Mouse (Mus musculus) thymus, adult 2 months (tissue): ENCODE measurements around the gene Islr2. TPM values are rescaled to one million over a fixed set of nuclear protein-coding genes. Genes with fewer than 3 reads are reported as not detected.

ENCODE experiments used
- DNase-seq: peaks from one replicate; pipeline ENCODE4 v3.0.0; 2021
- H3K27ac ChIP-seq: fragments of 200-500 bp; 2 replicates; pipeline ENCODE4 v1.5.1; 2012; ENCODE audit warnings: low read length, control low read depth; ENCODE audit not compliant: control insufficient read depth, insufficient read depth
- H3K27me3 ChIP-seq: fragments of 200-500 bp; 2 replicates; pipeline ENCODE4 v1.6.1; 2012; ENCODE audit warnings: mild to moderate bottlenecking, low read length, moderate library complexity, mixed read lengths; ENCODE audit not compliant: control insufficient read depth, insufficient read depth
- H3K36me3 ChIP-seq: fragments of 200-500 bp; 2 replicates; pipeline ENCODE4 v1.6.1; 2012; ENCODE audit warnings: mild to moderate bottlenecking, low read length, moderate library complexity; ENCODE audit not compliant: control insufficient read depth, insufficient read depth
- H3K4me1 ChIP-seq: fragments of 200-500 bp; replicated peaks from 2 replicates; pipeline ENCODE4 v1.6.1; 2012; ENCODE audit warnings: low read length; ENCODE audit not compliant: control insufficient read depth, insufficient read depth
- H3K4me3 ChIP-seq: fragments of 200-500 bp; 2 replicates; pipeline ENCODE4 v1.5.1; 2012; ENCODE audit warnings: mild to moderate bottlenecking, low read length, control low read depth, moderate library complexity; ENCODE audit not compliant: control insufficient read depth, insufficient read depth
- CTCF ChIP-seq: fragments of 200-500 bp; IDR thresholded peaks from 2 replicates; pipeline ENCODE4 v1.5.1; 2012; ENCODE audit warnings: mild to moderate bottlenecking, control low read depth, low read length, moderate library complexity, borderline replicate concordance; ENCODE audit not compliant: control insufficient read depth, poor library complexity, insufficient read depth; ENCODE audit errors: extremely low read depth
- POLR2A ChIP-seq: fragments of 200-500 bp; IDR thresholded peaks from 2 replicates; pipeline ENCODE4 v1.6.1; 2012; ENCODE audit warnings: mild to moderate bottlenecking, low read length, control low read depth, moderate library complexity; ENCODE audit not compliant: control insufficient read depth, poor library complexity, insufficient read depth; ENCODE audit errors: extremely low read depth
- WGBS: fragments of 180-500 bp; shearing (Covaris S2); methylation state at CpG from one replicate; pipeline ENCODE4 v1.1.7; 2018; 5-methylcytosine and 5-hydroxymethylcytosine counted together
- polyA plus RNA-seq: library from polyadenylated mRNA; depleted of rRNA; stranded (reverse); fragments of >200 nt; gene quantifications from 2 replicates; pipeline ENCODE4 v1.2.3, GENCODE M21; 2012

The Islr2 gene
- polyA plus RNA-seq, 1 experiment: 0.50 TPM

DNA sequence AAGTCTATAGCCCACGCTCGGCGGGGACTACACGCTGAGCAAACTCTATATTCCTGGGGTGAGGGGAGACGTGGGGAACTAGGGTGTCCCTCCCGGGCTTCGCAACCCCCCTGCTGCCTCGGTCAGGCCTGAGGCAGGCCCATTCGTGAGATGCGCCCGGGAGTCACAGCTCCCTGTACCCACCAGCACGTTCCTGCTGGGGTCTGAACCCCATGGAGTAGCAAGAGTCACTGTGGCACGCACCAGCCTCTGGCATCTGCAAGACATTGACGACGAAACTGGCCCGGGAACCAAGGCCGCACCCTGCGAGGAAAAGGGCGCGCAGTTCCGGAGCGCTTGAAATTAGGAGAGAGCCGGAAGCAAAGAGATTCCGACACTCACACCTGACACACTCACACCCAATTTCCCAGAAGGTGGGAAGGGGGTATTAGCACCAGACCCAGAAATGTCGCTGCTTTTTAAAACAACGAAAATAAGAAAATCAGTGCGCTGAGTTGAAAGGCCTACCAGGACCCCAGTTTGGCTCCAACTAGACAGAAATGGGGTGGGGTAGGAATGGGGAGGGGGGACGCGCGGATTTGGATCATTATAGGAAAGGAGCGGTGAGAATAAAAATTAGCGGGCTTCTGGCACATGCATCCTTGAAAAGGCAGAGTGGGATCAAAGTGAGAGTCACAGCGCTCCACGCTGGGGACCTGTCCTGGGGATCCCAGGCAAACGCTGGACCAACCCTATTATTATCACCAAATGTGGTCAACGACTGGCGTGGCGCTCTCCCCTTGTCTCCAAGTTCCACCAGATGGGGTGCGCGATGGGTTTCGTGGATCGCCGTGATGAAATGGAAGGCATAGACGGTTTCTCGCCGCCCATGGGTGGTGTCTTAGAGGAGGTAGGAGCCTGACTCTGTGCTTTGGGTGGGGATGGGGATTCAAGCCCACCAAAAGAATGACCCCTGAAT, 7.2 kb downstream of the Islr2 start:
- no peak overlapping the region for H3K4me3 ChIP-seq
- H3K27ac ChIP-seq: no peak overlapping the region
- no peak for DNase-seq
- peaks cover 15% of the 10 kb centered on the region; the same call in 1 of the 2 replicates for H3K4me1 ChIP-seq
- H3K36me3 ChIP-seq: no peaks in the 10 kb centered on the region
- WGBS: 12% methylated on average over 46 of the region's 46 CpGs
- TF ChIP-seq CTCF (no peak), POLR2A (no peak)
- peaks cover 20% of the 10 kb centered on the region; the same call in 1 of the 2 replicates for H3K27me3 ChIP-seq

DNA sequence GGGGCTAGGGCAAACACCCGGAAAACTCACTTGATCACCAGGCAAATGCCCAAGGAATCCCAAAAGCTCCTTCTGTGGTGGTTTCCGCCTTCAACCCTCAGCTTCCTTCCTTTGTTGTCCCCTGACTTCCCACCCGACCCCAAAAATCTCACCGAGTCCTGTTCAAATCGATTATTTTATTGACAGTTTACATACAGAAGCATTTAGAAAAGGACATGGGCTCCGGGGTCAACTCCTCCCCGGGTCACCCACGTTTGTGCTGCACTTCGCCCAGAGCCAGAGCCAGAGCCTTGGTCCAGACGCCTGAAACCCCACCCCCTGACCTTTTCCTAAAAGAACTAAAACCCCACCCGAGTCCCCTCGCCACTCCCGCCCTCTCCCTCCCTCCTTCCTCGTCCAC, 8.0 kb downstream of the Islr2 start:
- no peak for TF ChIP-seq POLR2A
- TF ChIP-seq CTCF: no peak
- Histone ChIP-seq H3K36me3 (no peaks in the 10 kb centered on the region), H3K4me1 (peaks cover 15% of the 10 kb centered on the region; the same call in 1 of the 2 replicates), H3K27me3 (peaks cover 20% of the 10 kb centered on the region; the same call in 1 of the 2 replicates), H3K27ac (no peak overlapping the region), H3K4me3 (no peak overlapping the region)
- WGBS: 7% methylated on average over 14 of the region's 14 CpGs
- no peak for DNase-seq

DNA sequence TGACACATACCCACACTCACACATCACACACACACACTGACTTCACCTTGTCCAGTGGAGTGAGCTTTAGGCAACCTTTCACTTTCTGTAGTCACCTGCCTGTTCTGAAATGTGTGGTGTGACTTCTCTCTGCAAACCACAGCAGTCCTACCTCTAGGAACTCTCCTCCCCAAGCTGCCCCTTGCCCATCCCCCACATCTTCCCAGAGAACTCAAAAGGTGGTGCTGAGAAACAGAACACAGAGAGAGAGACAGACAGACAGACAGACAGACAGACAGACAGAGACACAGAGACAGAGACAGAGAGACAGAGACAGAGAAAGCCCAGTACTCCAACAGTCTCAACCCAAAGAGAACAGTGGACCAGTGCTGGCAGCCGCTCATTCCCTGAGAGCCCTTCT, 8.4 kb downstream of the Islr2 start:
- 41% methylated on average over 1 of the region's 1 CpGs for WGBS
- no peak for DNase-seq
- Histone ChIP-seq H3K4me1 (peaks cover 15% of the 10 kb centered on the region; the same call in 1 of the 2 replicates), H3K27me3 (peaks cover 20% of the 10 kb centered on the region; the same call in 1 of the 2 replicates), H3K4me3 (no peak overlapping the region), H3K36me3 (no peaks in the 10 kb centered on the region), H3K27ac (no peak overlapping the region)
- TF ChIP-seq POLR2A: no peak
- no peak for TF ChIP-seq CTCF

DNA sequence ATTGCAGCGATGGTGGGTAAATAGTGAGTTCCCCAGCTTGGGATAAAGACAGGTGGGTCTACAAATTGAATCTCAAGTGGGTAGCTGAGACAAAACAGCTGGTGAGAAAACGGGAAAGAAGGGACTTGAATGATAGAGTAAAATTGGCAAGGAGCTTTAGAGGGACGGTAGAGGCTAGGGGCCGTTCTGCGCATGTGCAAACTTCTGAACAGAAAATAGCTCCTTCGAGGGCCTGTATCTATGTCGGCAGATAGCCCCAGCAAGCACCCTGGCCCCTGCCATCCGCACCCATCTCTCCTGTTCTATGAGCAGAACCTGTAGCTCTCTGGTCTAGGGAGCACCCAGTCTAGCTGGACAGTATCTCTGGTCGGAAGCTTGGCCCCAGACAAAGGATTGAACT, 9.9 kb downstream of the Islr2 start:
- WGBS: 85% methylated on average over 9 of the region's 9 CpGs

DNA sequence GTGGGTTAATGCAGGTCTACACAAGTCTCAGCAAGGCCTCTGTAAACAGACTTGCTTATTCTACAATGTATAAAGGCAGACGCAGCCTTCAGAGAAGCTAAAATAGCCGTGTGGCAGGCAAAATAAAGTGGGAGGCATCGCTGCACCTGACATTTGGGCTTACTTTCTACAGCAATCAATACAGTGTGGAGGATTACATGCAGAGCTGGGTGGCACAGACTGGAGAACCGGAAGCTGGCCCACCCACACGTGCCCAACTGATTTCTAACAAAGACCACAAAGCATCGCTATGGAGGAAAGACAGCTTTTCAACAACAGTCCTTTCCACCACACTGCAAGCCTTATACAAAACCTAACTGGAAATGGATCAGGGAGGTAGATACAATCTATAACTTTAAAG, 19.7 kb downstream of the Islr2 start:
- Histone ChIP-seq H3K27me3 (no peaks in the 10 kb centered on the region), H3K4me3 (no peak overlapping the region), H3K27ac (no peak overlapping the region), H3K4me1 (no peaks in the 10 kb centered on the region), H3K36me3 (no peaks in the 10 kb centered on the region)
- no peak for TF ChIP-seq CTCF
- no peak for TF ChIP-seq POLR2A
- 52% methylated on average over 6 of the region's 6 CpGs for WGBS
- DNase-seq: peak; percentile 5

More for the DNA sequence above, 9.9 kb downstream of the Islr2 start:
- no peak for TF ChIP-seq CTCF
- TF ChIP-seq POLR2A: no peak
- peaks cover 15% of the 10 kb centered on the region; the same call in 1 of the 2 replicates for H3K27me3 ChIP-seq
- no peak for DNase-seq
- H3K4me1 ChIP-seq: peaks cover 15% of the 10 kb centered on the region; the same call in 1 of the 2 replicates
- H3K4me3 ChIP-seq: no peak overlapping the region
- H3K36me3 ChIP-seq: no peaks in the 10 kb centered on the region
- H3K27ac ChIP-seq: no peak overlapping the region

DNA sequence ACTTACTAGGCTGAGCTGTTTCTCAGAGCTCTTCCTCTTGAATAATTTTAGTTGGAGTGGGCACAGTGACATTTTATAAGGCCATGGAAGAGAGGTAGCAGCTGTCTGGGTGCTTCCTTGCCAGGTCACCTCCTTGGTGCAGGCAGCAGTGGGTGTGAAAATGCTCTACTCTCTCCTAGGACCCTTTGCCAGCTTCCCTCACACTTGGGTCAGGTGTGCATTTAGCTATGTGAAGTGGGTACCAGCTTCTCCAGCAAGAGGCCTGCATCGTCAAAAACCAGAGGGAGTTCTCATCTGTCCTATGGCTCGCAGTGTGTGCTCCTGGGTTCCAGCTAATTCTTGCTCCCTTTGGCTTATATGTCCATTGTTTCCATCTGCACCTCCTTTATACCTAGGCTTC, 24.7 kb downstream of the Islr2 start:
- TF ChIP-seq POLR2A (no peak), CTCF (no peak)
- 99% methylated on average over 2 of the region's 2 CpGs for WGBS

DNA sequence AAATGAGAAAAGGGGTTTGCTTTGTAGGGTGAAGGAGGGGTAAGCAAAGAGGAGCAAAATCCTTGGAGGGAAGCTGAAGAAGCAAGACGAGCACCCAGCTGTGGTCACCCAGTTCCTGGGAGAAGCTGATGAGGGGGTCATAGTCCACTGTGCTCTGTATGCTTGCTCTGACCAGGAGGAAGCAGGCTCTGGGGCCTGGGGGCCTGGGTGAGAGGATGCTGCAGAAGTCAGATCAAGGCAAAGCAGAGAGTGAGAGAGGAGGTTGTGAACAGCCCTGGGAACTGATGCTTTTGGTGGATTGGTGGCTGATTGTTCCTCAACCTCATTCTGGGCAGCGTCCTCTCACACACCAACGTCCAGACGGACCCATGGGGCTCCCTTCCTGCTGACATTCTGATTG, 27.0 kb downstream of the Islr2 start:
- Histone ChIP-seq H3K36me3 (no peaks in the 10 kb centered on the region), H3K4me1 (no peaks in the 10 kb centered on the region), H3K27ac (no peak overlapping the region), H3K27me3 (no peaks in the 10 kb centered on the region), H3K4me3 (no peak overlapping the region)
- TF ChIP-seq POLR2A (no peak), CTCF (no peak)
- WGBS: 79% methylated on average over 4 of the region's 4 CpGs
- no peak for DNase-seq

More for the DNA sequence above, 24.7 kb downstream of the Islr2 start:
- H3K27me3 ChIP-seq: no peaks in the 10 kb centered on the region
- no peak overlapping the region for H3K27ac ChIP-seq
- no peaks in the 10 kb centered on the region for H3K4me1 ChIP-seq
- H3K36me3 ChIP-seq: no peaks in the 10 kb centered on the region
- no peak for DNase-seq
- no peak overlapping the region for H3K4me3 ChIP-seq
